Mouse (Mus musculus) erythroblast, embryonic 14.5 days (primary cell): Measurements from ENCODE around the gene Slc20a1. TPM values are rescaled to one million over a fixed set of nuclear protein-coding genes. Genes with fewer than 3 reads are reported as not detected.

ENCODE experiments used
- H3K27me3 ChIP-seq: 2 replicates; pipeline ENCODE4 v1.6.1; 2012; ENCODE audit warnings: inconsistent platforms; ENCODE audit not compliant: control insufficient read depth
- H3K36me3 ChIP-seq: 2 replicates; pipeline ENCODE4 v1.6.1; 2012; ENCODE audit warnings: mild to moderate bottlenecking, inconsistent platforms; ENCODE audit not compliant: control insufficient read depth
- H3K4me1 ChIP-seq: 2 replicates; pipeline ENCODE4 v1.6.1; 2012; ENCODE audit warnings: inconsistent platforms; ENCODE audit not compliant: control insufficient read depth
- H3K4me3 ChIP-seq: replicated peaks from 2 replicates; pipeline ENCODE3; 2012; ENCODE audit warnings: moderate library complexity, mild to moderate bottlenecking, inconsistent platforms
- H3K9me3 ChIP-seq: 2 replicates; pipeline ENCODE4 v1.6.1; 2012; ENCODE audit warnings: low read length, inconsistent platforms, mixed read lengths; ENCODE audit not compliant: control insufficient read depth
- GATA1 ChIP-seq: IDR thresholded peaks from 2 replicates; pipeline ENCODE4 v1.6.1; 2012; ENCODE audit warnings: low read length, inconsistent platforms, mixed read lengths
- TAL1 ChIP-seq: IDR thresholded peaks from 3 replicates; pipeline ENCODE4 v1.6.1; 2012; ENCODE audit warnings: low read length, inconsistent platforms, mixed read lengths
- polyA plus RNA-seq: library from polyadenylated mRNA; stranded (reverse); fragments of >175 nt; gene quantifications from 2 replicates; pipeline ENCODE4 v1.2.3, GENCODE M21; 2012

Gene Slc20a1
- polyA plus RNA-seq, 1 experiment = 18.4 TPM

DNA sequence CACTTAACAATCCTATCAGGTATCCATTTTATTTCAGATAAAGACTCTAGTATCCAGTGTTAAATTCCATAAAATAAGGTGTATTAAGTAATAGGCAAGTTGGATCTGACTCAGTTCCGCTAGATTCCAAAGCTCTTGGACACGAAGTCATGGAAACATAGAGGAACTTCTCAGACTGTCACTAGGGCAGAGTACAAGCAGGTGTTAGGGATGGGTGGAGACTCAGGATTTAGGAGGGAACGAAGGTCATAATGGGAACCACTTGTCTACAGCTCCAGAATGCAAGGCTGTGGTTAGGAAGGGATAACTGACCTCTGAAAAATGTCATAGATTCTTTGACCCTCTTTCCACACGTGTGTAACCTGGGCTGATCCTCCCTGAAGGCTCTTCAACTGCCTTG, 25.6 kb downstream of the Slc20a1 start:
- H3K4me3 ChIP-seq = no peak overlapping the region
- H3K27me3 ChIP-seq = no peaks in the 10 kb centered on the region
- H3K4me1 ChIP-seq = peaks cover 92% of the 10 kb centered on the region
- TF ChIP-seq GATA1 = no peak
- TF ChIP-seq TAL1 = no peak
- H3K36me3 ChIP-seq = peaks cover 29% of the 10 kb centered on the region
- H3K9me3 ChIP-seq = no peaks in the 10 kb centered on the region

- Histone ChIP-seq H3K4me1 (peaks cover 96% of the 10 kb centered on the region), H3K36me3 (peaks cover 34% of the 10 kb centered on the region), H3K4me3 (peak overlapping the region; percentile 63), H3K9me3 (no peaks in the 10 kb centered on the region), H3K27me3 (no peaks in the 10 kb centered on the region)
- no peak for TF ChIP-seq TAL1
- no peak for TF ChIP-seq GATA1
Observed at GRCm38 (mm10) chr2:129225251-129225819, 26.8 kb downstream of the Slc20a1 start.

- Histone ChIP-seq H3K36me3 (peaks cover 39% of the 10 kb centered on the region), H3K9me3 (no peaks in the 10 kb centered on the region), H3K4me1 (peaks cover 94% of the 10 kb centered on the region), H3K4me3 (peak overlapping the region; percentile 63), H3K27me3 (no peaks in the 10 kb centered on the region)
- TF ChIP-seq GATA1 (peak; percentile 86), TAL1 (peak; percentile 94)
Observed at GRCm38 (mm10) chr2:129226296-129226851, 27.8 kb downstream of the Slc20a1 start.

GRCm38 (mm10) chr2:129227011-129227529, 28.5 kb downstream of the Slc20a1 start:
- H3K9me3 ChIP-seq = no peaks in the 10 kb centered on the region
- peaks cover 94% of the 10 kb centered on the region for H3K4me1 ChIP-seq
- peaks cover 43% of the 10 kb centered on the region for H3K36me3 ChIP-seq
- no peaks in the 10 kb centered on the region for H3K27me3 ChIP-seq
- TF ChIP-seq TAL1 = no peak
- TF ChIP-seq GATA1 = no peak
- peak overlapping the region; percentile 63 for H3K4me3 ChIP-seq

- no peaks in the 10 kb centered on the region for H3K9me3 ChIP-seq
- peak; percentile 95 for TF ChIP-seq GATA1
- peak; percentile 95 for TF ChIP-seq TAL1
- H3K36me3 ChIP-seq = peaks cover 46% of the 10 kb centered on the region
- peaks cover 94% of the 10 kb centered on the region for H3K4me1 ChIP-seq
- H3K4me3 ChIP-seq = peak overlapping the region; percentile 63
- no peaks in the 10 kb centered on the region for H3K27me3 ChIP-seq
Observed at GRCm38 (mm10) chr2:129227709-129228108, 29.1 kb downstream of the Slc20a1 start.

DNA sequence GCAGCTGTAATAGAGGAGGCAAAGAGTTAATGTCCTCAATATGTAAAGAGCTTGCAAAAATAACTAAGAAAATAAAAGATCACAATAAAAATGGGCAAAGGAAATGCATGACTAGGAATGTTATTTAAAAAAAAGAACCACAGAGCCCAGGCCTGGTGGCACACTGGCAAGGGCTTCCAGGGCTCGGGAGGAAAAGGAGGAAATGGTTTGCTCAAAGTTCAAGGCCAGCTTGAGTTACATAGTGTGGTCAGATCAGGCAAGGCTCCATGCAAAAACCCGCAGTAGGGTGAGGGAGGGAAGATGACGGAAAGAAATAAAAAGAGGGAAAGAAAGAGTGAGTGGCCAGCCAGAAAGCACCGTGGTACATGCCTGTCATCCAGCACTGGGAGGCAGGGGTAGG, 30.0 kb downstream of the Slc20a1 start:
- Histone ChIP-seq H3K4me3 (peak overlapping the region; percentile 63), H3K36me3 (peaks cover 49% of the 10 kb centered on the region), H3K27me3 (no peaks in the 10 kb centered on the region), H3K9me3 (no peaks in the 10 kb centered on the region), H3K4me1 (peaks cover 97% of the 10 kb centered on the region)
- TF ChIP-seq GATA1 (no peak), TAL1 (no peak)

- no peaks in the 10 kb centered on the region for H3K27me3 ChIP-seq
- H3K36me3 ChIP-seq = peaks cover 49% of the 10 kb centered on the region
- H3K4me3 ChIP-seq = peak overlapping the region; percentile 63
- peaks cover 97% of the 10 kb centered on the region for H3K4me1 ChIP-seq
- no peaks in the 10 kb centered on the region for H3K9me3 ChIP-seq
- TF ChIP-seq GATA1 = no peak
- no peak for TF ChIP-seq TAL1
Observed at GRCm38 (mm10) chr2:129229316-129229715, 30.8 kb downstream of the Slc20a1 start.

- Histone ChIP-seq H3K9me3 (no peaks in the 10 kb centered on the region), H3K4me1 (peaks cover 88% of the 10 kb centered on the region), H3K27me3 (no peaks in the 10 kb centered on the region), H3K36me3 (peaks cover 45% of the 10 kb centered on the region), H3K4me3 (no peak overlapping the region)
- TF ChIP-seq TAL1 (no peak), GATA1 (no peak)
Observed at GRCm38 (mm10) chr2:129232023-129232422, 33.5 kb downstream of the Slc20a1 start.

- TF ChIP-seq GATA1 (no peak), TAL1 (no peak)
- Histone ChIP-seq H3K9me3 (no peaks in the 10 kb centered on the region), H3K27me3 (no peaks in the 10 kb centered on the region), H3K4me3 (peak overlapping the region; percentile 1), H3K4me1 (peaks cover 87% of the 10 kb centered on the region), H3K36me3 (peaks cover 45% of the 10 kb centered on the region)
Observed at GRCm38 (mm10) chr2:129232484-129232883, 33.9 kb downstream of the Slc20a1 start.

DNA sequence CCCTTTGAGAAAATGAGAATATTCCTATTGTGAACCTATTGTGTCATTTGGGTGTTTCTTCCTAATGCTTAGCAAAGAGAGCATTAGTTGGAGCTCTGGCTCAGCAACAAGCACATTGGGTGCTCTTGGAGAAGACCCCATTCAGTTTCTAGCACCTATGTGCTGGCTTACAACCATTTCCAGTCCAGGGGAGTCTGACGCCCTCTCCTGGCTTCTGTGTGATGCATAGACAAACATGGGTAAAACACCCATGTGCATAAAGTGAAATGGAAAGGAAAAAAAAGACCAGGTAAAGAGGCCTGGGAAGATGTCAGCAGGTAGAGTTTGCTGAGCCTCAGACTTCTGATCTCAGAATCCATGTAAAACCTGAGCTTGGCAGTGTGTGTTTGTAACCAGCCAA, 34.7 kb downstream of the Slc20a1 start:
- no peaks in the 10 kb centered on the region for H3K9me3 ChIP-seq
- H3K4me1 ChIP-seq = peaks cover 80% of the 10 kb centered on the region
- no peaks in the 10 kb centered on the region for H3K27me3 ChIP-seq
- H3K4me3 ChIP-seq = peak overlapping the region; percentile 60
- peaks cover 45% of the 10 kb centered on the region for H3K36me3 ChIP-seq
- TF ChIP-seq GATA1 (no peak), TAL1 (no peak)
